Mouse (Mus musculus) megakaryocyte, adult 5-6 weeks (primary cell): ENCODE data around the gene Smarcc2. TPM values are rescaled to one million over a fixed set of nuclear protein-coding genes. Genes with fewer than 3 reads are reported as not detected.

Experiments
- ATAC-seq: 2 replicates; pipeline ENCODE4 v1.8.0; 2016; ENCODE audit warnings: mild to moderate bottlenecking, inconsistent platforms; ENCODE audit not compliant: poor library complexity, severe bottlenecking
- total RNA-seq, 2 experiments: library from RNA; stranded (forward) in 1 of 2; stranded (reverse) in 1 of 2; fragments of 153-499, 151-499 nt in 1 of 2; fragments of 221-1000, 200-1000 nt in 1 of 2; gene quantifications; 2 replicates each; pipeline versions ENCODE4 v1.2.3 to v1.2.4; 2015 to 2017

Gene Smarcc2
- total RNA-seq, 2 experiments from 2014 or later: 63.1 to 73.1 TPM

DNA sequence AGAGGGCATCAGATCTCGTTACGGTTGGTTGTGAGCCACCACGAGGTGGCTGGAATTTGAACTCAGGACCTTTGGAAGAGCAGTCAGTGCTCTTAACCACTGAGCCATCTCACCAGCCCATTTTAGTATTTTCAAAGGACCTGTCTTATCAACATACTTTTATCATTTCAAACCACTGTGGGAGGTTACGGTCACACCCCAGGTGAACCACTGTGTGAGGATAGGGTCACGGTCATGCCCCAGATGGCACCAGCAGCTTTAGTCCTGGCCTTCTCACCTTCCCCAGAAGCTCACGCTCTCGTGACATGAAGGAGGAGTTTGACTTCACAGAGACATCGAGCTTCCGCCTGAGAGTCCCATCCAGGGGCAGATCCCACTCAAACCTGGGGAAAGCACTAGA, 52.1 kb downstream of the Smarcc2 start:
- no peak for ATAC-seq

DNA sequence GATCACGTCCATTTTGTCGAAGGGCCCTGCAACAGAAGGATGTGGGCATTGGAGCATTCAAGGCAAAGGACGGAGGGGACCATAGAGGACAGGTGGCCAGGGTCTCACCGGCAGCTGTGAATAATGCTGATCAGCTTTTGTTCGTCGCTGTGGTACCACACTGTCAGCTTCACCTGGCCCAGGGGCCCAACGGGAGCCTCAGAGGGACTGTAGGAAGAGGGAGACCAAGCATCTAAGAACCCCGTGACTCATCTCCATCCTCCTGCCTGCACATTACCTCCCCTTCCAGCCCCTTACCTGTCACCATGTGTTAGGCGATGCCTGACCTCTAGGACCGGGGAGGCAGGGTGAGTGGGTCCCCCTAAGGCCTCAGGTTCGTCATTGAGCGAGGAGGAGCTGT, 52.7 kb downstream of the Smarcc2 start:
- ATAC-seq: no peak

DNA sequence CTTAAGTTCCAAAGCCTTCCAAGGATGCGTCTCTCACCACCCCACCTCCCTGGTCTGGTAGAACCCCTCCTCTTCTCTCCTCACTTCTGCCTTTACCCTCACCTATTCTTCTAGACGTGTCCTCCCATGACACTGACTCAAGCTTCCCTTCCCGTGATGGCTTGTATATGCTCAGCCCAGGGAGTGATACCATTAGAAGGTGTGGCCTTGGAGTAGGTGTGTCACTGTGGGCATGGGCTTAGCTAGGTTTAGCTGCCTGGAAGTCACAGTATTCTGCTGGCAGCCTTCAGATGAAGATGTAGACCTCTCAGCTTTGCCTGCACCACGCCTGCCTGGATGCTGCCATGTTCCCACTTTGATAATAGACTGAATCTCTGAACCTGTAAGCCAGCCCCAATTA, 56.0 kb downstream of the Smarcc2 start:
- ATAC-seq: no peak

DNA sequence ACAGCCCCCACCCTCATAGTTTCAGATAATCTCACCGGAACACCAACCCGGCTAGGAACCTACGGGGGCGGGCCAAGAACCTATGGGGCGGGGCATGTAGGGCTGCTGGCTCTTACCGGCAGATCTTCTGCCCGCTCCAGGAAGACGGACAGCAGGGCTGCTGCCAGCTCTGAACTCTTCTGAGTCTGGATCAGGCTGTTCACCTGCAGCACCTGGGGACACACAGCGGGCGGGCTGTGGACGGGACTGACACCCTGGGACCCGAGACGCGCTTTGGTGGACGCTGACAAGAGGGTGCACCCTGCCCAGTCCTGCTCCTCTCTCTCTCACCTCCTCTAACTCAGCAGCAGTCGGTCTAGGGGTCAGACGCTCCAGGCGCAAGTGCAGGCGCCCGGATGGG, 57.0 kb downstream of the Smarcc2 start:
- ATAC-seq: no peak

DNA sequence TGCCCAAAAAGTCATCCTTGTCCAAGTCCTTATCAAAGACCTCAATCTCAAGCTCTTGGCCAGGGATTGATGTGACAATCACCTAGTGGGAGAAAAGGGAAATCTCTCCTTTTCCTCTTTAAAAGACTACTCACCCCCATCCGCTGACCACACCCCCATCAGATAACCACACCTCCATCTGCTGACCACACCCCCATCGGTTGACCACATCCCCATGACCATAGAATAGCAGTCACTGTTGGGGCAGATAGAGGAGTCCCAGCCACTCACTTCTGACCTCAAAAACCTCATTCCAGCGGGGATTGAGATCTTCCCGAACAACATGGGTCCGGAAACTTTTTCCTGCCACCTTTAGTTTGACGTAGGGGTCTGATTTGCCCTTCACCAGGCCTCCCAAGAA, 57.6 kb downstream of the Smarcc2 start:
- peak; percentile 94 for ATAC-seq

DNA sequence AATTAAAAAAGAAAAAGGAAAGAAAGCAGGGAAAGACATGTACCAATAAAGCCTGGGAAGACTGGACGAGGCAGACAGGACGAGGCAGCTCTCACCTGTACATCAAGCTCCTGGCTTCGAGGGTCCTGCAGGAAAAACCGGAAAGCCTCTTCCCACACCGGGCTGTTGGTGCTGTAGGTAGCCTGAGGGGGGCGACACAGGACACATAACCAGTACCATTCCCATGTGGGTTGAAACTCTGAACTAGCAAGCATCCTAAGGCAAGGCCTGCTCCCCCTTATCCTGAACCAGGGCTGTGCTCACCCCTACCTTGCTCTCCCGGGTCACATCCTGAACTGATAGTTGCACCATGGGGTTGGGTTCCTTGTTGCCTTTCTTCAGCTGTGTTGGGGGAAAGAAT, 59.8 kb downstream of the Smarcc2 start:
- peak; percentile 47; the same call in 1 of the 2 replicates for ATAC-seq

DNA sequence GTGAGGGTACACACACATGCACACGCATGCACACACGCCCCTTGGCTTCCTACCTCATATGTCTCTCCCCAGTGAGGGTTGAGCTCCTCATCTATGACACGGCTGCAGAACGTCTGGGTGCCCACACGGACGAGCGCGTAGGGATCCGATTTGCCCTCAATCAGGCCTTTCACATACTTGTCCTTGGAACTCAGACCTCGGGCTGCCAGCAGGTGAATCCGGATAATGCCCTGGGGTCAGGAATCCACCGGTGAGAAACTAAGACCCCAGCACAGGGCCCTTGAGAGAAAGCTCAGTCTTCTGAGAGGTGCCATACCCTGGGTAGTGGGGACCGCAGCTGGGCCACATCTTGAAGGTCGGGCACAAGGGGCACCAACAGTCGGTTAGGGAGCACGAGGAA, 61.5 kb downstream of the Smarcc2 start:
- no peak for ATAC-seq

DNA sequence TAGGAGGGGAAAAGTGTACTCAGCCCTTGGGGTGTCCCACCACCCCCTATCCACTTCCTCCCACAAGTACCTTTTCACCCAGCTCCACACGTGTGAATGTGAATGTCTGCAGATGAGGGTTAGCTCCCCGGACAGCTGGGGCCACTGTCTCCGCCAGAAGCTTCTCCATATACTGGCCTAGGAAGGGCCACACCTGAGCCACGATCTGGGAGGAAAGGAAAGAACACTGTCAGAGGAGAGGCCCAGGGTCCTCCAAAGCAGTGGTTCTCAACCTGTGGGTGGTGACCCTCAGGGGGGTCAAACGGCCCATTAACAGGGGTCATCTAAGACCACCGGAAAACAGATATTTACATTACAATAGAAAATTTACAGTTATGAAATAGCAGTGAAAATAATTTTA, 63.3 kb downstream of the Smarcc2 start:
- ATAC-seq: no peak

DNA sequence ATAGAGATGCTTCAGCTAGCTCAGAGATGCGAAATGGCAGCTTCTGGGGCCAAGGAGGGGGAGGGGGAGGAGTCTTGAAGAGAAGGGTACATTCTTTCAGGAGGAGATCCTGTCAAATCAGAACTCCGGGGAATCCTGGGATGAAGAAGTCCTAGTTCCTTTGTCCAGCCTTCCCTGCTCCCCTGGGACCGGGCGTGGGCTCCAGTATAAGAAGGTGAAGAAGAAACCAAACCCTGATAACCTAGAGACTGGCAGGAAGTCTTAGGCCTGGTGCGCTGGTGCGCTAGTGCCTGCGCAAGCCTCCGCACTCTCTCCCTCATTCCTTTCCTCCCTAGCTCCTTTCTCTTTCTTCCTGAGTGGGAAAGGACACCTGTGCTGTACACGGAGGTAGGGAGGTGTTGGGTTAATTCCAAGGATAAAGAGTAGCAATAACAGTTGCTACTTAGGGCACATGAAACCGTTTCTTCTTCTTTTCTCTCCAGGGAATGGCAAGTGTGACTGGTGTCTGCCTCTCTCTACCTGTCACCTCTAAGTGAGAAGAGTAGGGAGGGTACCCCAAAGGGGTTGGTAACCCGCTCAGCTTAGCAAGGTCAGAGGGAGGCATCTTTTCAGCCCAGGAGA, 65.2 kb downstream of the Smarcc2 start:
- ATAC-seq: no peak

DNA sequence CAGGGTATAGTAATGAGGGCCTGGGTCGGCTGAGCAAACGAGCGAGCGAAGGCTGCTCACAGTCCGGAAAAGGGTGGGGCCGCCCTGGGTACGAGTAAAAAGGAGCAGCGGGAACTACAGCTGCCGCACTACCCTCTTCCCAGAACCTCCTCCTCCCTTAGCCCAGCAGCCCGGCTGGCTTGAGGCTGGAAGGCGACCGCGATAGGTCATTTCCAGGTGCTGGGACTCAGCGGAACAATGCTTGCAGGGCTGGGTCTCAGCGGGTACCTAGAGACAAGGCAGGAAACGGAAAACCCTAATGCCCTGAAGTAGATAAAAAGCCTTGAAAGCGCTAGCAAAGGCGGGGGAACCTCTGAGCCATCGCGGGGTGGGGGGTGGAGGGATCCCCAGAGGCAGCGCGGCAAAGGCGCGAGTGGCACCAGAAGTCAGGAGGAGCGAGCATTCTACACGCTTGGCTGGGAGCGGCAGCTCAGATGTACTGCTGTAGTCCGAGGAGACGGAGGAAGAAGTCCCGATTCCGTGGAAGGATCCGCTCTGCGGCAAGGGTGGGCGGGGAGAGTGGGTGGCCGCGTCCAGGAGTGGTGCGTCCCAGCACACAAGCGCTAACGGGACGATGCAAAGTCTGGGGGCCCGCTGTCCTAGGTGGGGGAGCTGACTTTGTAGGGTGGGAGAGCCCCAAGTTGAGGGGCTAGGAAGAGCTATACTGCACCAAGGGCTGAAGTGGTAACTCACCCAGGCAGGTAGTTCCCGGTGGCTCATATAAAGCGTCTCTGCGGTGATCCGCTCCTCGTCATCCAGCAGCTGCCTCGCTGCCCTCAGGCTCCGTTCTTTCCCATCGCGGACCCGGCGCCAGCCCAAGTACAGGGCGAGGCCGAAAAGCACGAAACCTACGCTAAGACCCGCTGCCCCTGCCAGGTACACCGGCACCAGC, 65.9 kb downstream of the Smarcc2 start:
- peak; percentile 24 for ATAC-seq

DNA sequence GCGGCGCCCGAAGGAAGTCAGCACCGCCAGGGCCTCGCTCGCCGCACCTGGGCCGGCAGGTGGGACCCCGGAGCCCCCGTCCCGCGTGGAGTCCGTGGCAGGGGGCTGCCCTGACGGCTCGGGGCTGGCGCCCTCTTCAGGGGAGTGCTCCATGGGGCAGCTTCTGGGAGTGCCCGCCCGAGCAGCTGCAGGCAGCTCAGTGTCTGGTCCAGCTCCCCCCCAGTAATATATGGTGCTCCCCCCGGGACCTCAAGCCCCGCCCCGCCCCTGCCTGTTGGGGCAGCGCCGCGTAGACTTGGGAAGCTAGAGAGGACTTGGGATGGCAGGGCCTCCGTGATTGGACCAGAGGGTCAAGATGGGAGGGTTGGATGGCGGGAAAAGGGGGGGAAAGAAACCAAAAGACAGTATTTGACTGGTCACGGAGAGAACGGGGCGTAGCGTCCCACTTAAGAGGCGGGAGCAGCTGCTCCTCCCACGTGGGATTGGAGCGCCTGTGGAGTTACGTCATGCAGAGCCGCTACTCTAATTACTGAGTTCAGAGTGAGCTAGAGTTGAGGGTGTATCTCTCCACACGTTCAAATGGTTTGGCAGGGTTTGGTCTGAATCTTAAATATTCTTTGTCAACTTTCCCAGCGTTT, 66.7 kb downstream of the Smarcc2 start, which contains the start of gene Esyt1:
Esyt1 (minus strand) TSS at position 201 of the 638 bp plus-strand sequence.
- peak; percentile 82 for ATAC-seq

DNA sequence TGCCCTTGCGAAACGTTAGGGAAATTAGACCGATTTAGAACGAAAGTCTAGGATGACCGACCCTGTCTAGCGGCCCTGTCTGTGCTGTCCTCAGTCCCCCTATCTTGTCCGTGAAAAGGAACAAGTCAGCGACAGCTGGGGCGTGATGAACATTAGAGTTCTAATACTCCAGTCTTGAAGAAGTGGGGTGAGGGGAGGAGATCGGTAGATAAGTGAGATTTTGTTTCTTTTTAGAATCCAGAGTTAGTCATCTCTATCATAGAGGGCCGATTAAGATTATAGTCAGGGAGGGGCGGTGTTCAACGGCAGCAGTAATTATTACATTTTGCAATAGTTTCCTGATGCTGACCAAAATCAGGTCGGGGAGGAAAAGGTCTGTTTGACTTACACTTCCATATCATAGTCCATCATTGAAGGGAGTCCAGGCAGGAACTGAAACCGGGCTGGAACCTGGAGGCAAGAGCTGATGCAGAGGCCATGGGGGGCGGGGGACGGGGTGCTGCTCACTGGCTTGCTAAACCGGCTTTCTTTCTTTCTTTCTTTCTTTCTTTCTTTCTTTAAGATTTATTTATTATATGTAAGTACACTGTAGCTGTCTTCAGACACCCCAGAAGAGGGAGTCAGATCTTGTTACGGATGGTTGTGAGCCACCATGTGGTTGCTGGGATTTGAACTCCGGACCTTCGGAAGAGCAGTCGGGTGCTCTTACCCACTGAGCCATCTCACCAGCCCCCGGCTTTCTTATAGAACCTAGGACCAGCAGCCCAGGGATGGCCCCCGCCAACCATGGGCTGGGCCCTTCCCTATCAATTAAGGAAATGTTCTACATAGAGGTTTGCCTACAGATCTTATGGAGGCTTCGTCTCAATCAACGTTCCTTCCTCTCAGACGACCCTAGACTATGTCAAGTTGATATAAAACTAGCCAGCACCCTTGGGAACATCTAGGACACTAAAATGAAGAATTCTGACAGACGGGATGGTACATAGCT, 67.6 kb downstream of the Smarcc2 start:
- peak; percentile 24 for ATAC-seq

DNA sequence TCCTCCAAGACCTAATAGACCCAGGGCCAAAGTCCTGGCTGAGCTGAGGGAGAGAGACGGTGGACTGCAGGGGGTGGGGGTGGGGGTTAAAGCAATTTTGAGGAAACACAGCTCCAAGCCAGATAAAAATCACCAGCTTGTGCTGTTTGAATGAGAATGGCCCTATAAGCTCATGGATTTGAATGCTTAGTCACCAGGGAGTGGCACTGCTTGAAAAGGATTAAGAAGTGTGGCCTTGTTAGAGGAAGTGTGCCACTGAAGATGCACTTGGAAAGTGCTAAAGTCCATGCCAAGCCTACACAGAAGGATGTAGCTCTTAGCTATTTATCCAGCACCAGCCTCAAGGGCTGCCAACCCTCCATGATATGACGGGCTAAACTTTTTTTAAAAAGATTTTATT, 76.2 kb downstream of the Smarcc2 start:
- no peak for ATAC-seq

DNA sequence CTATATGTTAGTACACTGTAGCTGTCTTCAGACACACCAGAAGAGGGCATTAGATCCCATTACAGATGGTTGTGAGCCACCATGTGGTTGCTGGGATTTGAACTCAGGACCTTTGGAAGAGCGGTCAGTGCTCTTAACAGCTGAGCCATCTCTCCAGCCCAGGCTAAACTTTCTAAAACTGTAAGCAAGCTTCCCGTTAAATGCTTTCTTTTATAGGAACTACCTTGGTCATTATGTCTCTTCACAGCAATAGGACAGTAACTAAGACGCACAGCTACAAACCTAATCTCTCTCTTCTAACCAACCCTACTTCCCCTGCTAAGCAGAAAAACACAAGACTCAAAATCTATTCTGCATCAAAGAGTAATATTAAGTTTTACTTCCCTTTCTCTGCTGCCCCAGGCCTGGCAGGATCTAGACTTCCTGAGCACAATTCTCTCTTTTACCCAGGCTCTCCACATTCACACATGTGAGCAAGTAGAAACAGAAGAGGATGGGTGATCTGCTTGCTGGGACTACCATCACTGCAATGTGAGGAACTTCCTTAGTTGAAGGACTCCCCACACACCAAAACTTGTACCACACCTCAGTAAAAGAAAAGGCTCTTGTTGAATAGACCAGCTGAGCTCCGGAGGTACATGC, 76.7 kb downstream of the Smarcc2 start:
- ATAC-seq: peak; percentile 61

DNA sequence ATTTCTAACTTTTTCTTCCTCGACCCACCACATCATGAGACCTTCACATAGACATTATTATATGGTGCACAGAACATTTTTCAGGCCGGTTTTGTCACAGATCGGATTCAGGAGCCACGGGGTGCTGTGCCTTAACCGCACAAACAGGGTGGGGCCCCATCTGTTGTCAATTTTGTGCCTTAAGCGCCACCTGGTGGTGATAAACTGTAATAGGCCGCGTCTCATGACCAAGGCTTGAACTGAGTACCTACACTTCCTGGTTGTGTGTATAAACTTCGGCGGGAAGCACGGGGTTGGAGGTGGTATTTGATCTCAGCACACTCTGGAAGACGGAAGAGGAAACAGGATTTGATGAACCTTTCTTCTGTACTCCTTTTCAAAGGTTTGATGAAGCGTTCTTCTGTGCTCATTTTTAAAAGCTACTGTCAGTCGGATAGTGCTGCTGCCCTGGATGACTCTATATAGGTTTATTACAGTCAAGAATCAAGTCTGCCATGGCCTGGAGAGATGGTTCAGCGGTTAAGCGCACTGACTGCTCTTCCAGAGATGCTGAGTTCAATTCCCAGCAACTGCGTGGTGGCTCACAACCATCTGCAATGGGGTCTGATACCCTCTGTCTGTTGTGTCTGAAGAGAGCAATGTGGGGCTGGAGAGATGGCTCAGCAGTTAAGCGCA, 77.4 kb downstream of the Smarcc2 start:
- peak; percentile 98 for ATAC-seq

DNA sequence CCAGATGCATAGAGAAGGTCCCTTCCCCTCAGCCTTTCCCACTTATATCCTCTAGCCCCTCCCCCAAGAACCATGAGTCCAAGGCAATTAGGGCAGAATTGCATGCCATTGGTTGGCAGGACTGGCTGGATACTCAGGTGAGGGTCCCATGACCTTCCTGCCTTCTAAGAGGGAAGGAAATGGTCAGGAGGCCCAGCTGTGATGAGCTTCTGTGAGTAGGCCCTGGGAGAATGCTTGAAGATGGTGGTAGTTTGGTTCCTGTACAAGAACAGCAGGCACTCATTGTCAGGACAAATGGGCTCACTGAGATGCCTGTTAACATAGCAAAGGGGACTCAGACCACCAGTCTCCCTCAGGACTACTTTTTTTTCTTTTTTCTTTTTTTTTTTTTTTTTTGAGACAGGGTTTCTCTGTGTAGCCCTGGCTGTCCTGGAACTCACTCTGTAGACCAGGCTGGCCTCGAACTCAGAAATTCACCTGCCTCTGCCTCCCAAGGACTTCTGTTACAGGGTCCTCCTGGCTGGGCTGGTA, 79.4 kb downstream of the Smarcc2 start:
- ATAC-seq: no peak
